ENCODE assay signal across 31 mouse cellular contexts in genomic region chr6:72545377-72545776, GRCm38 (mm10). TPM values are rescaled to one million over a fixed set of nuclear protein-coding genes. Genes with fewer than 3 reads are reported as not detected.
DNase-seq lines count a peak whose midpoint lies in the region; ATAC-seq and TF ChIP-seq lines count a peak whose summit lies in the region.
"Had no signal": no experiment of that assay in that cellular context is flagged by ENCODE, and none has a peak within 500 bp of the region (broad histone marks: within the 10 kb centered on the region; RNA-seq: fewer than 3 reads in every experiment).

No protein-coding gene starts in this region.

- no peak for TF ChIP-seq POLR2A in limb, embryonic 14.5 days (IDR thresholded peaks at IDR 0.05; ENCODE audit: borderline replicate concordance, extremely low read depth, insufficient read depth, insufficient read length)

- peaks cover 42% of the 10 kb centered on the region for H3K79me2 ChIP-seq in macrophage (ENCODE audit: inconsistent target)

- ATAC-seq in limb, embryonic 14.5 days (ENCODE audit: low FRiP score, low read depth): no peak
- ATAC-seq: forebrain, embryonic 13.5 days had no signal

- H3K27me3 ChIP-seq in limb, embryonic 14.5 days (ENCODE audit: control insufficient read depth, insufficient read depth, low read length): no peaks in the 10 kb centered on the region
- H3K27me3 ChIP-seq in limb, embryonic 10.5 days (ENCODE audit: low read depth, poor library complexity, severe bottlenecking): peaks cover 5% of the 10 kb centered on the region; the same call in 1 of the 2 replicates
- H3K27me3 ChIP-seq: heart, embryonic 12.5 days; hindbrain, embryonic 15.5 days; limb, embryonic 13.5 days; neural tube, embryonic 13.5 days; stomach, embryonic 15.5 days had no signal

- no peak for TF ChIP-seq CTCF in gastrocnemius, adult 2 months (IDR thresholded peaks at IDR 0.05)

- H3K9ac ChIP-seq in limb, embryonic 14.5 days (ENCODE audit: low read depth, low read length, severe bottlenecking): no peak overlapping the region
- H3K9ac ChIP-seq: forebrain, embryonic 13.5 days; hindbrain, embryonic 15.5 days; neural tube, embryonic 13.5 days had no signal

- peak overlapping the region; percentile 4; the same call in 1 of the 2 replicates for H3K4me3 ChIP-seq in gastrocnemius, adult 2 months
- H3K4me3 ChIP-seq in limb, embryonic 14.5 days (replicated peaks; ENCODE audit: low read length): no peak overlapping the region
- no peak overlapping the region for H3K4me3 ChIP-seq in limb, embryonic 10.5 days
- peak overlapping the region; percentile 49; the same call in 1 of the 2 replicates for H3K4me3 ChIP-seq in macrophage (ENCODE audit: inconsistent target)
- H3K4me3 ChIP-seq: forebrain, embryonic 13.5 days; layer of hippocampus, adult 2 months; left cerebral cortex, adult 2 months; neural tube, embryonic 13.5 days had no signal

- WGBS in limb, embryonic 14.5 days: 58% methylated on average over 7 of the region's 7 CpGs
- WGBS in limb, embryonic 10.5 days: 50% methylated on average over 7 of the region's 7 CpGs
- 45% methylated on average over 6 of the region's 7 CpGs for WGBS in macrophage (ENCODE audit: missing documents)

- H3K27ac ChIP-seq in gastrocnemius, adult 2 months: peak overlapping the region; percentile 28; the same call in 1 of the 2 replicates
- H3K27ac ChIP-seq in limb, embryonic 14.5 days (replicated peaks; ENCODE audit: low read depth, low read length): no peak overlapping the region
- H3K27ac ChIP-seq in limb, embryonic 10.5 days: no peak overlapping the region
- H3K27ac ChIP-seq in macrophage: peak overlapping the region; percentile 77
- H3K27ac ChIP-seq: forebrain, embryonic 13.5 days; hindbrain, embryonic 10.5 days; hindbrain, embryonic 15.5 days; left cerebral cortex, adult 2 months; liver, embryonic 13.5 days; neural tube, embryonic 13.5 days had no signal

- H3K4me2 ChIP-seq in limb, embryonic 14.5 days (replicated peaks; ENCODE audit: low read depth, low read length, severe bottlenecking): peak overlapping the region; percentile 21; the same call in 1 of the 2 replicates
- H3K4me2 ChIP-seq: midbrain, embryonic 11.5 days had no signal

- no peaks in the 10 kb centered on the region for H3K36me3 ChIP-seq in limb, embryonic 14.5 days (ENCODE audit: control insufficient read depth, insufficient read depth, low read length)
- H3K36me3 ChIP-seq in limb, embryonic 10.5 days: no peaks in the 10 kb centered on the region
- H3K36me3 ChIP-seq in macrophage (ENCODE audit: inconsistent target): no peaks in the 10 kb centered on the region
- H3K36me3 ChIP-seq: heart, embryonic 12.5 days; hindbrain, embryonic 10.5 days; hindbrain, embryonic 15.5 days; limb, embryonic 13.5 days; neural tube, embryonic 13.5 days had no signal

- no peaks in the 10 kb centered on the region for H3K9me3 ChIP-seq in limb, embryonic 14.5 days (ENCODE audit: control insufficient read depth, low read length)
- no peaks in the 10 kb centered on the region for H3K9me3 ChIP-seq in limb, embryonic 10.5 days (replicated peaks)
- H3K9me3 ChIP-seq: heart, embryonic 12.5 days; hindbrain, embryonic 15.5 days; neural tube, embryonic 13.5 days; stomach, embryonic 15.5 days had no signal

- intact Hi-C loops in gastrocnemius, adult 2 months (cut with DNase I): no loop called here

- no peak for DNase-seq in gastrocnemius, adult 2 months
- no peak for DNase-seq in gastrocnemius, adult 18-20 months (ENCODE audit: low spot score)
- no peak for DNase-seq in limb, embryonic 14.5 days (ENCODE audit: low spot score)
- no peak for DNase-seq in limb, embryonic 10.5 days (ENCODE audit: low spot score)
- DNase-seq in NIH3T3 (ENCODE audit: low read depth): peak; percentile 50
- DNase-seq in frontal cortex, postnatal 36 days (ENCODE audit: low spot score in 2 of 2): no peak
- DNase-seq in lung, postnatal 10 days: no peak
- DNase-seq: adrenal gland, adult 8-10 months; cerebellum, adult 11 months; cerebellum, adult 9-10 months; cerebellum, postnatal 36 days; gastrocnemius, postnatal 36 days; heart, adult 18-20 months; heart, postnatal 10 days; kidney, adult 18-20 months; kidney, postnatal 25 days; liver, embryonic 13.5 days had no signal

- H3K4me1 ChIP-seq in limb, embryonic 14.5 days (ENCODE audit: control insufficient read depth, insufficient read depth, low read length): peaks cover 5% of the 10 kb centered on the region; the same call in 1 of the 2 replicates
- peaks cover 27% of the 10 kb centered on the region for H3K4me1 ChIP-seq in limb, embryonic 10.5 days

RNA-seq across cellular contexts. Expression of gene Capg, which starts 1.2 kb away (rescaled TPM):
- 1 to 10 TPM; 6.8 to 9.7 TPM for total RNA-seq in gastrocnemius, adult 2 months (2021)
- total RNA-seq in gastrocnemius, adult 18-20 months (2021): 10 to 100 TPM in 1 of 2 experiments, 1 to 10 TPM in 1; 9.2 to 14.3 TPM
- polyA plus RNA-seq in limb, embryonic 14.5 days (2012; rRNA removed): 29.2 and 30.9 TPM in 2 replicates
- 80.7 and 86.6 TPM in 2 replicates for polyA plus RNA-seq in limb, embryonic 14.5 days (2014; fragmentation: Nextera tagmentation; extraction: Ambion mirVana)
- 20.8 and 23.3 TPM in 2 replicates for polyA plus RNA-seq in limb, embryonic 10.5 days (2016; fragmentation: Nextera tagmentation; extraction: Ambion mirVana)
- total RNA-seq in macrophage (2018; cell fraction: chromatin; rRNA removed): 100 to 1,000 TPM; 210 to 782 (median 351) TPM
- 100 to 1,000 TPM; 618 to 855 (median 766) TPM for total RNA-seq in macrophage (2018; cell fraction: cytosol; rRNA removed)
- total RNA-seq in macrophage (2018; cell fraction: nucleus; rRNA removed): 100 to 1,000 TPM; 235 to 578 (median 364) TPM
- polyA plus RNA-seq in macrophage (2018): 672 to 1,184 TPM (median 744 TPM) in 3 replicates

RNA-seq across cellular contexts. Expression of gene Sh2d6, which starts 23.9 kb away (rescaled TPM):
- under 1 TPM; 0.59 to 0.99 TPM for total RNA-seq in gastrocnemius, adult 2 months (2021)
- 1 to 10 TPM in 1 of 2 experiments, under 1 TPM in 1; 0.93 to 1.3 TPM for total RNA-seq in gastrocnemius, adult 18-20 months (2021)
- polyA plus RNA-seq in limb, embryonic 14.5 days (2012; rRNA removed): 0.36 and 0.43 TPM in 2 replicates
- polyA plus RNA-seq in limb, embryonic 14.5 days (2014; fragmentation: Nextera tagmentation; extraction: Ambion mirVana): not detected in 2 replicates
- polyA plus RNA-seq in limb, embryonic 10.5 days (2016; fragmentation: Nextera tagmentation; extraction: Ambion mirVana): 0.15 TPM in 1 of 2 replicates, not detected in the other
- 1 to 10 TPM in 21 of 26 experiments, under 1 TPM in 3, not detected in 2; 0.78 to 6.6 (median 1.7) TPM for total RNA-seq in macrophage (2018; cell fraction: chromatin; rRNA removed)
- under 1 TPM in 21 of 26 experiments, not detected in 5; 0.14 to 0.74 (median 0.26) TPM for total RNA-seq in macrophage (2018; cell fraction: cytosol; rRNA removed)
- 1 to 10 TPM in 18 of 26 experiments, under 1 TPM in 6, not detected in 2; 0.64 to 7.8 (median 1.4) TPM for total RNA-seq in macrophage (2018; cell fraction: nucleus; rRNA removed)
- polyA plus RNA-seq in macrophage (2018): 0.20 to 0.46 TPM (median 0.26 TPM) in 3 replicates
- total RNA-seq: midbrain, postnatal 0 days had no signal
- polyA plus RNA-seq: embryonic facial prominence, embryonic 14.5 days; heart, embryonic 12.5 days; liver, embryonic 13.5 days; lung, postnatal 0 days had no signal

RNA-seq across cellular contexts. Expression of gene Elmod3, which starts 52.8 kb away (rescaled TPM):
- 1 to 10 TPM; 7.7 to 9.8 TPM for total RNA-seq in gastrocnemius, adult 2 months (2021)
- 1 to 10 TPM; 7.3 to 8.7 TPM for total RNA-seq in gastrocnemius, adult 18-20 months (2021)
- 13.7 and 18.6 TPM in 2 replicates for polyA plus RNA-seq in limb, embryonic 14.5 days (2012; rRNA removed)
- polyA plus RNA-seq in limb, embryonic 14.5 days (2014; fragmentation: Nextera tagmentation; extraction: Ambion mirVana): 19.4 and 20.3 TPM in 2 replicates
- 14.0 and 14.6 TPM in 2 replicates for polyA plus RNA-seq in limb, embryonic 10.5 days (2016; fragmentation: Nextera tagmentation; extraction: Ambion mirVana)
- total RNA-seq in macrophage (2018; cell fraction: chromatin; rRNA removed): 10 to 100 TPM in 12 of 26 experiments, 1 to 10 TPM in 14; 2.6 to 16.6 (median 8.5) TPM
- 10 to 100 TPM in 3 of 26 experiments, 1 to 10 TPM in 23; 2.7 to 10.6 (median 7.1) TPM for total RNA-seq in macrophage (2018; cell fraction: cytosol; rRNA removed)
- total RNA-seq in macrophage (2018; cell fraction: nucleus; rRNA removed): 10 to 100 TPM in 5 of 26 experiments, 1 to 10 TPM in 21; 2.1 to 14.7 (median 7.6) TPM
- polyA plus RNA-seq in macrophage (2018): 5.0 to 8.4 TPM (median 7.3 TPM) in 3 replicates

RNA-seq across cellular contexts. Expression of gene Retsat, which starts 52.9 kb away (rescaled TPM):
- total RNA-seq in gastrocnemius, adult 2 months (2021): 10 to 100 TPM; 56.1 to 98.6 TPM
- 10 to 100 TPM; 62.7 to 71.1 TPM for total RNA-seq in gastrocnemius, adult 18-20 months (2021)
- polyA plus RNA-seq in limb, embryonic 14.5 days (2012; rRNA removed): 8.8 and 10.7 TPM in 2 replicates
- 16.1 and 19.0 TPM in 2 replicates for polyA plus RNA-seq in limb, embryonic 14.5 days (2014; fragmentation: Nextera tagmentation; extraction: Ambion mirVana)
- polyA plus RNA-seq in limb, embryonic 10.5 days (2016; fragmentation: Nextera tagmentation; extraction: Ambion mirVana): 9.9 and 10.1 TPM in 2 replicates
- 1 to 10 TPM in 11 of 26 experiments, under 1 TPM in 7, not detected in 8; 0.22 to 5.6 (median 1.4) TPM for total RNA-seq in macrophage (2018; cell fraction: chromatin; rRNA removed)
- total RNA-seq in macrophage (2018; cell fraction: cytosol; rRNA removed): 10 to 100 TPM in 3 of 26 experiments, 1 to 10 TPM in 23; 4.2 to 11.7 (median 7.5) TPM
- 1 to 10 TPM; 1.3 to 7.1 (median 4.1) TPM for total RNA-seq in macrophage (2018; cell fraction: nucleus; rRNA removed)
- 6.6 to 12.3 TPM (median 8.4 TPM) in 3 replicates for polyA plus RNA-seq in macrophage (2018)

Comparison
In these comparisons a context has a peak if more than half of its experiments do, and no peak if none do; other contexts are left out.
1. H3K27ac ChIP-seq: peak in gastrocnemius, adult 2 months (single experiment) and macrophage (single experiment); none in limb, embryonic 14.5 days (single experiment) and limb, embryonic 10.5 days (single experiment).
2. H3K4me3 ChIP-seq: peak in gastrocnemius, adult 2 months (single experiment) and macrophage (single experiment); none in limb, embryonic 14.5 days (single experiment) and limb, embryonic 10.5 days (single experiment).